Mouse (Mus musculus): Measurements from ENCODE around the gene Map4k4.

DNA sequence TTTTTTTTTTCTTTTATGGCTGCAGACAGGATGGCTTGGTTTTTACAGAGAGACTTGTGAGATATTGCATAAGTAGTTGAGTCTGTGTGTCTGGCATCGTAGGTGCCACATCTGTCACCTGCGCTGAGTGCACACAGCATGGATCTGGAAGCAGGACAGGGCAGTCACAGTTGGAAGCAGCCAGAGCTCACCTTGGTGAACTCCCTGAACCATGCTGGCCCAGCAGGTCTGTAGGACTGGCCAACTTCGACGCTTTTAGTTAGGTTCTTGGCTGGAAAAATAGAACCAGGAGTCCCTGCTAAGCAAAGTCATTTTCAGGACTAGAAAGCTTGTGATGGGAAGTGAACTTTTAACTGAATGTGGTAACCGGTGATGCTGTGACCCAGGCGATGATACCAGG lies 46.5 kb downstream of the Map4k4 start:
- TF ChIP-seq CTCF (IDR thresholded peaks at IDR 0.05; ENCODE audit: borderline replicate concordance, insufficient read depth, low read depth, low read length) (no peak), POLR2A (IDR thresholded peaks at IDR 0.05; ENCODE audit: borderline replicate concordance, insufficient read depth, low read length) (no peak)
